Mouse (Mus musculus): Measurements from ENCODE around the gene Uaca. TPM values are rescaled to one million over a fixed set of nuclear protein-coding genes. Genes with fewer than 3 reads are reported as not detected.
A peak's percentile ranks its signal among the peaks of the same experiment; 100 is the strongest.

Uaca gene
- 9.0 and 11.9 TPM in 2 replicates for polyA plus RNA-seq (2012; rRNA removed)

DNA sequence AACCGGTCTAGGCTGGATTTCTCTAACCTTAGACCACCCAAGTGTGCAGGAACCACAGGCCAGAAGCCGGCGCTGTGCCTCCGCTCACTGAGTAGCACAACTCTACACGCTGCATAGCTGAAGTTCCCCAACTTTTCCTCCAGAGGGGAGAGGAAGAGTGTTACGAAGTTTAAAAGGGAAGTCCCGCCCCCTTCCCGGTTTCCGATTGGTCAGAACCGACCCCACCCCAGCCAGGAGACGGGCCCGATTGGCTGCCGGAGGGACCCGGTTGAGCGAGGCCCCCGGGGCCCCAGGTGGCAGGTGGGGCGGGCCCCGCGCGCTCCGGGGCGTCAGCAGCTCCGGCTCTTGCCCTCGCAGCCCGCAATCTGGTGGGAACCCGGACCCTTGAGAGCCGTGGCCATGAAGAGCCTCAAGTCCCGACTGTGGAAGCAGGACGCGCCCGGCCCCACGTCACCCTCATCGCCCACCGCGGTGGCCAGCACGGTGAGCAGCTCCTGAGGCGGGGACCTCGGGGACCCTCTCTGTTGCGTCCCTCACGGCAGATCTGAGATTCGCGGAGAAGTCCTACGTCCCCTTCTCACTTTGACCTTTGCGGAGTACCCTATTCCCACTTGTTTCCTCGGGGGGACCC is at the start of gene Uaca:
Uaca (plus strand) TSS at position 333 of the 631 bp plus-strand sequence.
- DNase-seq (ENCODE audit: extremely low spot score in 1 of 2, low spot score in 1 of 2): peak; percentile 62 to 85

- DNase-seq (ENCODE audit: extremely low spot score in 1 of 2, low spot score in 1 of 2): no peak
Measured at GRCm38 (mm10) chr9:60744971-60745370, 49.4 kb upstream of the Uaca start.

GRCm38 (mm10) chr9:60746561-60746960 is 47.8 kb upstream of the Uaca start:
- no peak for DNase-seq (ENCODE audit: extremely low spot score in 1 of 2, low spot score in 1 of 2)

GRCm38 (mm10) chr9:60747672-60748071 is 46.7 kb upstream of the Uaca start:
- DNase-seq (ENCODE audit: extremely low spot score in 1 of 2, low spot score in 1 of 2): no peak

DNA sequence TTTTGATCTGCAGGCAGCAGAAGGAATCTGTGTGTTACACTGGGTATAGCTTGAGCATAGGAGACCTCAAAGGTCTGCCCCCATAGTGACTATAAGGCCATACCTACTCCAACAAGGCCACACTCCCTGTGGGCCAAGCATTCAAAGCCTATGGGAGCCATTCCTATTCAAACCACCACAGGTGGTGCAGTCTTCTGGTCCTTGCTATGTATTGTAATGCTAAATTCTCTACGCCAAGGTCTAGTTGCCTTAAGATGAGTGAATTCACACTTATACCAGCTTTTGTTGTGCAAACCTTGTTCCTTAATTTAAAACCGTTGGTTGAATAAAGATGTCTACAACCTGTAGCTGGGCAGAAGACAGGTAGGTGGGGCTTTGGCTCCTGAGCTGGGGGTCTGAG is 46.2 kb upstream of the Uaca start:
- no peak for DNase-seq (ENCODE audit: extremely low spot score in 1 of 2, low spot score in 1 of 2)

GRCm38 (mm10) chr9:60749105-60749504 is 45.2 kb upstream of the Uaca start:
- DNase-seq (ENCODE audit: extremely low spot score in 1 of 2, low spot score in 1 of 2): no peak

DNA sequence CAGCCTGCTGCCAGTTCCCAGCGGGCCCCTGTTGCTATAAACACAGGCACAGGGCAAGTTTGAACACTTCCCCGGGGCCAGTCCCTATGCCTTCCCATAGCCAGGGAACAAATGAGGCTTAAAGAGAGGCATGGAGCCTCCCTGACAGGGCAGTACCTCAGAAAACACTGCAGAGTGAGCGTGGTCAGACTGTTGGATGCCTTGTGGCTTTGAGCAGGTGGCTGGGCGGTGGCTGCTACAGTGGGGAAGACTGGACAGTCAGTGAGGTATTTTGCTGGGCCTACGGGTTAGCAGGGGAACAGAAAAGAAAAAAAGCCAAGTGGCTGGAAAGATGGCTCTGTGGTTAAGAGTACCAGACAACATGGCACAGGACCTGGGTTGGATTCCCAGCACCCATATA is 43.2 kb upstream of the Uaca start:
- no peak for DNase-seq (ENCODE audit: extremely low spot score in 1 of 2, low spot score in 1 of 2)

- DNase-seq (ENCODE audit: extremely low spot score in 1 of 2, low spot score in 1 of 2): no peak
Measured at GRCm38 (mm10) chr9:60751971-60752370, 42.4 kb upstream of the Uaca start.

DNA sequence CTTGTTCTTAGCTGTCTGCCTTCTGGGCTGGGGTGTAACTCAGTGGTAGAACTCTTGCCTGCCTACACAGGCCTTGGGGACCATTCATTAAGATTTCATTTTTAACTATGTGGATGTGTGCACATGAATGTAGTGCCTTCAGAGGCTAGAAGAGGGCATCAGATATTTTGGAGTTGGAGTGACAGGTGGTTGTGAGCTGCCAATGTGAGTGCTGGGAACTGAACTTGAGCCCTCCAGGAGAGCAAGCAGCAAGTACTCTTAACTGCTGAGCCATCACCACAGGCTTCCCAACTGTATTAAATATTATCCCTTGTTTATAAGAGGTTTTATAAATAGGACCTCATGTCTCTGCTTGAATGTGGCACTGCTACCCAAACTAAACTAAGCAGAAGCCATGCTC is 41.7 kb upstream of the Uaca start:
- DNase-seq (ENCODE audit: extremely low spot score in 1 of 2, low spot score in 1 of 2): no peak

DNA sequence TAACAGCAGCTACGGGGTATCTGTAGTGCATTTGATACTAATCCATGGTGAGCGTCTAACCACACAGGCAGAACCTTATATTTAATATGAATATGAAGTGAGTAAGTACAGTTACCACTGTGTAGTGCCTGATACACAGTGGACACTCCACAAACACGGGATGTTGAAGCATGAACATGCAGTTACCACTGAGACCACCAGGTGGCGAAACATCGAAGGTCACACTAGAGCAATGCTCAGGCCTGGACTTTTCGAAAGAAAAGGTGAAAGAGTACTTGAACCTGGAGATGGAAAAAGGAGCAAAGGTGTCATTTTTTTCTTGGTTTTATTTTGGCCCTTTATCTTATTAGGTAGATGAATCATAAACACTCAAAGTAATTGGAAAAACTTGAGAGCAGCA is 38.1 kb upstream of the Uaca start:
- peak in 1 of 2 experiments; percentile 79 for DNase-seq (ENCODE audit: extremely low spot score in 1 of 2, low spot score in 1 of 2)

DNA sequence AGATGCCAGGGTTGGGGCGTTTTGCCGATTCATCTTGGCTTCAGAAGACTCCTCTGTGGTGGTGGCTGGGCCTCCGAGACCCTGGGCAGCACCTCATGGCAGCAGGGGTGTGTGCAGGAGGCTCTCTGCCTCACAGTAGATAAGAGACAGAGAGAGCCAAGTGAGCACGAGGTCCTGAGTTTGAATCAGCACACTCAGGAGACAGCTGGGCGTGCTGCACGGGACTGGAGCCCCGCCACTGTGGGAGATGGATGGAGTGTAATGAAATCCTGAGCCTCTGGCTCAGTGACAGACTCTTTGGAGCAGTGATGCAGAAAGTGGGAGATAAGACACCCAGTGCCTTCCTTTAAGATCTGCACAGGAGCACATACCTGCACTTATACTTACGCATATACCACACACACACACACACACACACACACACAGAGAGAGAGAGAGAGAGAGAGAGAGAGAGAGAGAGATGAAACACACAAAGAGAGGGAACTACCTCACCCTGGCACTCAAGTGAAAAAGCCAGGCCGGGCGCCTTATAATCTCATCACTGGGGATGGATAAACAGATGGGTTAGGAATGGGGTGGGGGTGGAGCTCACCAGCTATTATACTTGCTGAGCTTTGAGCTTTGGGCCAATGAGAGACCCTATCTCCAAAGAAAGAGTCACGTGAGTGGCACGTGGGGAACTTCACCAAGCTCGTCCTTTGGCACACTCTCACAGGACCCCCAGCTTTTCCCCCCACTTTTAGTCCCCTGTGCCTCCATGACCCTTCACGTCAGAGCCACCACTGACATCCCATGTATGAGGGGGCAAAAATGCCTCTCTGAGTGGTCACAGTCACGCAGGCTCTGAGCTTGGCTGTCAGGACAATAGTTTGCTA is 37.2 kb upstream of the Uaca start:
- no peak for DNase-seq (ENCODE audit: extremely low spot score in 1 of 2, low spot score in 1 of 2)

DNA sequence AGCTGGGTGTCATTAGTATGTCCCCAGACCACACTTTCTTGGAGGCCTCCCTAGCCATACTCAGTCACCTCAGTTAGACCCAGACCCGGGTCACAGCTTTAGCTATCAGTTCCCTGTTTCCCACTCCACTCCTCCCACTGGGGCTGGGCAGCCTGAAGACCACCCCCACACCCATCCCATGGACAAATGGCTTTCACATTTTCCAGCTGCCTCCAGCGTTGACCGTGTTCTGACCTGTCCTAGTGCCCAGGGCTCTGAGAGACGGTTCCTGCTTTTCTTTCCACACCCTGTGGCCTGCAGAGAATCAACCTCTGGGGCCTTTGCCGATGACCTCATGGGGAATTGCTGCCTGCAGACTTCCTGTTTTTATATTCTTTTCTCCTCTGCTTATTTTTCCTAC is 36.5 kb upstream of the Uaca start:
- no peak for DNase-seq (ENCODE audit: extremely low spot score in 1 of 2, low spot score in 1 of 2)

GRCm38 (mm10) chr9:60759436-60760007 is 34.8 kb upstream of the Uaca start:
- DNase-seq (ENCODE audit: extremely low spot score in 1 of 2, low spot score in 1 of 2): no peak

- DNase-seq (ENCODE audit: extremely low spot score in 1 of 2, low spot score in 1 of 2): no peak
Measured at GRCm38 (mm10) chr9:60765181-60765580, 29.2 kb upstream of the Uaca start.

GRCm38 (mm10) chr9:60768393-60768792 is 25.9 kb upstream of the Uaca start:
- DNase-seq (ENCODE audit: extremely low spot score in 1 of 2, low spot score in 1 of 2): no peak

DNA sequence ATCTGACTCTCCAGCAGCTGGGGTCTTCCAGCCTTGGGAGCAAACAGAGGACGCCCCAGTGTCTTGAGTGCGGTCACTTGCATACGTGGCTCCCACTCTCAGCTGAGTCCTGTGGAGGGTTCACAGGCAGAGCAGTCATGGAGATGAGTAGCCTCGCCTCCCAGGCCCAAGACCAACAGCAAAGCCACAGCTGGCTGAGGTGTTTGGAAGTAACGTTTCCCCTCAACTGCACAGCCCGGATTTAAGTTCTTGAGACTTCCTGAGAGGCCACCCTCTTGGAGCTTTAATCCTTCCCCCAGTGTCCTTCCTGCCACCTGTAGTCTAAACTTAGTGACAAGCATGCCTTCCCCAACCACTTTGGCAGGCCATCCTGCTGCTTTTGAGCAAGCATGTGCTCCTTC is 24.6 kb upstream of the Uaca start:
- no peak for DNase-seq (ENCODE audit: extremely low spot score in 1 of 2, low spot score in 1 of 2)

- no peak for DNase-seq (ENCODE audit: extremely low spot score in 1 of 2, low spot score in 1 of 2)
Measured at GRCm38 (mm10) chr9:60773713-60774112, 20.6 kb upstream of the Uaca start.

DNA sequence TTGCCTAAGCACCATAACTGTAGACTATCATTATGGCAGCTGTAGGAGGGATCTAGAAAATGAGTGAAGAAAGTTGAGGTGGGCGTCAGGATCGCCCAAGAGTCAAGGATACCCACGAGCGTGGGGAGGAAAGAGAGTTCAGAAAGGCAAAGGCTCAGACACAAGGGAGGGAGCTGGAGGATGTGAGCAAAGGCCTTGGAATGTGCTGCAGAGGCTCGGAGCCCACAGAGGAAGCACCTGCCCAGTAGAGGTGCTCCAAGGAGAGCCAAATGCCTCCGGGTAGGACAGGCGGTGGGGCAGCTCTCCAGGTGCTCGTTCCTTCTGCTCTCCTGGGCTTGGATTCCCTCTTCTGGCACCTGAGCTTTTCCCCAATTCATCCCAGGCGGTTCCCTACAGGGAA is 17.4 kb upstream of the Uaca start:
- DNase-seq (ENCODE audit: extremely low spot score in 1 of 2, low spot score in 1 of 2): no peak

GRCm38 (mm10) chr9:60782057-60782789 is 12.1 kb upstream of the Uaca start:
- no peak for DNase-seq (ENCODE audit: extremely low spot score in 1 of 2, low spot score in 1 of 2)

DNA sequence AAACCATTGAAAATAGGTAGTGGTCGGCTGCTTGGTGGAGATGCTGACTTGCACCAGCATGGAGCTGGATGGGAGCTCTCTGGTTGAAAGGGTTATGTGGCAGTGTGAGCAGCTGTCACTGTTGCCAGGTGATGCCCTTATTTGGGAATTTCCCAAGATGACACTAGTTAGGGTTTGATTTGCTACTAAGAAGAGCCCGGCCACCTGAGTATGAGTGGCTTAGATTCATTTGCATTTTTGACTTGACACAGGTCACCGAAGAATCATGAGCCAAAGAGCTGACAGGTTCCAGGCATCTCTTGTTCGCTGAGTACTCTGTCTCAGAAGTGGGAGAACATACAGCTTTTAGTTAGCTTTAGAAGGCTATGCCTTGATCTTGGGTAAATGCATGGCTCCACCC is 9.3 kb upstream of the Uaca start:
- DNase-seq (ENCODE audit: extremely low spot score in 1 of 2, low spot score in 1 of 2): no peak

DNA sequence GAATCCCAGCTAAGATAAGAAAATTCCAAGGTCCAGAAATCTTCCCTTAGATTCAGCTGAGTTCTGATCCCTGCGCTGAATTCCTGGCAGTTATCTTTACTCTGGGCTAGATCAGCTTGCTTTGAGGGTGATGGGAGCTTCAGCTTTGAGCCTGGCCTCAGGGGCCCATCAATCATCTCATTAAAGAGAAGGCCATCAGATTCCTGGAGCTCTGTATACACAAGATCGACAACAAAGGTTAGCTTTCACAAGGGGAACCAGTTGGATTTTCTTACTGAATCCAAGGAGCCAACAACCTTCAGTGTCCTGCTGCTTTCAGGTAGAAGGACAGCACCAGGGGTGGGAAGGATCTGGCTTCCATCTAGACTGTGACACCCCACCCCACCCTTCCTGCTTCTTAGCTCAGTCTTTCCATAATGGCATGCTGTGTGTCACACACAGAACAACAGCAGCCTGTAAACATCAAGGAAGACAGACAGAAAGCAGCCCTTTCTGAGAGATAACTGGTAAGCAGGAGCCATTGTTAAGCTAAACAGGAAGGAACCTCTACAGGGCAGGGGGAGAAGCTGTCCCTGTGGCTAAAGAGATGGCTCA is 6.7 kb upstream of the Uaca start:
- DNase-seq (ENCODE audit: extremely low spot score in 1 of 2, low spot score in 1 of 2): no peak
